ENCODE assay signal across 26 mouse cellular contexts in genomic region chr2:4736095-4736797, GRCm38 (mm10). TPM values are rescaled to one million over a fixed set of nuclear protein-coding genes. Genes with fewer than 3 reads are reported as not detected.
DNase-seq lines count a peak whose midpoint lies in the region; ATAC-seq and TF ChIP-seq lines count a peak whose summit lies in the region.
"Had no signal": no experiment of that assay in that cellular context is flagged by ENCODE, and none has a peak within 500 bp of the region (broad histone marks: within the 10 kb centered on the region; RNA-seq: fewer than 3 reads in every experiment).

No protein-coding gene starts in this region.

- H3K27ac ChIP-seq in lung, embryonic 15.5 days, result peak overlapping the region; percentile 85
- H3K27ac ChIP-seq in forebrain, embryonic 10.5 days, result no peak overlapping the region
- H3K27ac ChIP-seq in left cerebral cortex, adult 2 months, result no peak overlapping the region
- H3K27ac ChIP-seq: embryonic facial prominence, embryonic 13.5 days; forebrain, embryonic 15.5 days; hindbrain, embryonic 10.5 days; hindbrain, postnatal 0 days; limb, embryonic 12.5 days; midbrain, embryonic 10.5 days; stomach, embryonic 15.5 days had no signal

- peaks cover 17% of the 10 kb centered on the region; the same call in 1 of the 2 replicates for H3K4me1 ChIP-seq in lung, embryonic 15.5 days
- no peaks in the 10 kb centered on the region for H3K4me1 ChIP-seq in forebrain, embryonic 10.5 days
- H3K4me1 ChIP-seq: embryonic facial prominence, embryonic 13.5 days; forebrain, embryonic 15.5 days; hindbrain, embryonic 10.5 days; limb, embryonic 12.5 days; midbrain, embryonic 10.5 days; stomach, embryonic 15.5 days had no signal

- H3K36me3 ChIP-seq in lung, embryonic 15.5 days, result no peaks in the 10 kb centered on the region
- H3K36me3 ChIP-seq in forebrain, embryonic 10.5 days (replicated peaks), result no peaks in the 10 kb centered on the region
- H3K36me3 ChIP-seq: embryonic facial prominence, embryonic 13.5 days; forebrain, embryonic 15.5 days; hindbrain, embryonic 10.5 days; limb, embryonic 12.5 days; midbrain, embryonic 10.5 days; stomach, embryonic 15.5 days had no signal

- H3K27me3 ChIP-seq in lung, embryonic 15.5 days, result no peaks in the 10 kb centered on the region
- H3K27me3 ChIP-seq in forebrain, embryonic 10.5 days (ENCODE audit: poor library complexity, severe bottlenecking), result no peaks in the 10 kb centered on the region
- H3K27me3 ChIP-seq: embryonic facial prominence, embryonic 13.5 days; forebrain, embryonic 15.5 days; limb, embryonic 12.5 days; stomach, embryonic 15.5 days had no signal

- intact Hi-C loops in left cerebral cortex, adult 2 months (cut with DNase I), result no loop called here

- ATAC-seq in lung, embryonic 15.5 days (ENCODE audit: borderline replicate concordance, extremely low read depth, low FRiP score, low TSS enrichment), result peak; percentile 57; the same call in 1 of the 2 replicates
- ATAC-seq: forebrain, embryonic 15.5 days; hindbrain, postnatal 0 days had no signal

- H3K4me3 ChIP-seq in lung, embryonic 15.5 days, result no peak overlapping the region
- no peak overlapping the region for H3K4me3 ChIP-seq in forebrain, embryonic 10.5 days
- H3K4me3 ChIP-seq in left cerebral cortex, adult 2 months, result no peak overlapping the region
- H3K4me3 ChIP-seq: embryonic facial prominence, embryonic 13.5 days; erythroblast, embryonic 14.5 days; forebrain, embryonic 15.5 days; hindbrain, embryonic 10.5 days; limb, embryonic 12.5 days; midbrain, embryonic 10.5 days; stomach, embryonic 15.5 days had no signal

- no peaks in the 10 kb centered on the region for H3K9me3 ChIP-seq in lung, embryonic 15.5 days
- no peaks in the 10 kb centered on the region for H3K9me3 ChIP-seq in forebrain, embryonic 10.5 days
- H3K9me3 ChIP-seq: embryonic facial prominence, embryonic 13.5 days; forebrain, embryonic 15.5 days; hindbrain, embryonic 10.5 days; limb, embryonic 12.5 days; midbrain, embryonic 10.5 days; stomach, embryonic 15.5 days had no signal

- no peak overlapping the region for H3K9ac ChIP-seq in lung, embryonic 15.5 days
- H3K9ac ChIP-seq: embryonic facial prominence, embryonic 13.5 days; forebrain, embryonic 15.5 days; limb, embryonic 12.5 days; stomach, embryonic 15.5 days had no signal

- no peak overlapping the region for H3K4me2 ChIP-seq in lung, embryonic 15.5 days
- H3K4me2 ChIP-seq: embryonic facial prominence, embryonic 13.5 days; forebrain, embryonic 15.5 days; heart, embryonic 11.5 days; limb, embryonic 12.5 days; liver, embryonic 11.5 days; stomach, embryonic 15.5 days had no signal

- peak; percentile 16 for DNase-seq in ovary, adult 18-20 months (ENCODE audit: low spot score)
- no peak for DNase-seq in ovary, postnatal 36 days (ENCODE audit: low spot score)
- peak; percentile 64 for DNase-seq in adrenal gland, postnatal 14 days
- peak; percentile 81 for DNase-seq in lung, postnatal 36 days
- DNase-seq in forebrain, embryonic 10.5 days (ENCODE audit: extremely low spot score, low spot score), result no peak
- no peak for DNase-seq in thymus, postnatal 10 days (ENCODE audit: low spot score in 2 of 2)
- no peak for DNase-seq in left cerebral cortex, adult 2 months (ENCODE audit: extremely low spot score in 1 of 2, low spot score in 2 of 2)
- DNase-seq: cerebellum, adult 2 months; cerebellum, postnatal 25 days; embryo, embryonic 11 days; kidney, adult 18-20 months; kidney, postnatal 14 days; thymus, adult 18-20 months had no signal

- TF ChIP-seq CTCF in left cerebral cortex, adult 2 months (IDR thresholded peaks at IDR 0.05), result no peak

- WGBS in lung, embryonic 15.5 days, result 43% methylated on average over 7 of the region's 7 CpGs
- 90% methylated on average over 7 of the region's 7 CpGs for WGBS in forebrain, embryonic 10.5 days

RNA-seq across cellular contexts. Expression of gene Bend7, which starts 18.6 kb away (rescaled TPM):
- 16.1 and 18.9 TPM in 2 replicates for total RNA-seq in adrenal gland, postnatal 14 days (2021)
- polyA plus RNA-seq in lung, embryonic 15.5 days (2015; fragmentation: Nextera tagmentation; extraction: Ambion mirVana), result 10.2 and 11.8 TPM in 2 replicates
- polyA plus RNA-seq in forebrain, embryonic 10.5 days (2016; fragmentation: Nextera tagmentation; extraction: Ambion mirVana), result 1.7 and 2.0 TPM in 2 replicates
- 1 to 10 TPM; 2.6 to 3.0 TPM for total RNA-seq in left cerebral cortex, adult 2 months (2021)
- total RNA-seq: MEL had no signal
- polyA plus RNA-seq: C2C12; erythroblast, embryonic 14.5 days had no signal

Comparison
In these comparisons a context has a peak if more than half of its experiments do, and no peak if none do; other contexts are left out.
1. DNase-seq: peak in ovary, adult 18-20 months (single experiment), adrenal gland, postnatal 14 days (single experiment) and lung, postnatal 36 days (single experiment); none in ovary, postnatal 36 days (single experiment), forebrain, embryonic 10.5 days (single experiment), thymus, postnatal 10 days (0 of 2) and left cerebral cortex, adult 2 months (0 of 2).